Comparison of ENCODE assay signal across 16 mouse cellular contexts in genomic region chr1:116281144-116281543, GRCm38 (mm10).
"Had no signal": no experiment of that assay in that cellular context is flagged by ENCODE, and none has a peak within 500 bp of the region (broad histone marks: within the 10 kb centered on the region; RNA-seq: fewer than 3 reads in every experiment).

No protein-coding gene starts in this region.

- H3K9ac ChIP-seq: neural tube, embryonic 13.5 days; neural tube, embryonic 15.5 days; stomach, embryonic 15.5 days had no signal

- H3K9me3 ChIP-seq: neural tube, embryonic 13.5 days; neural tube, embryonic 15.5 days; stomach, embryonic 15.5 days had no signal

- H3K27me3 ChIP-seq: neural tube, embryonic 13.5 days; neural tube, embryonic 15.5 days; stomach, embryonic 15.5 days had no signal

- H3K4me3 ChIP-seq: neural tube, embryonic 13.5 days; neural tube, embryonic 15.5 days; stomach, embryonic 15.5 days had no signal

- H3K4me2 ChIP-seq: neural tube, embryonic 13.5 days; neural tube, embryonic 15.5 days; stomach, embryonic 15.5 days had no signal

- DNase-seq: retina, postnatal 1 day; right cerebral cortex, adult 18-20 months; right cerebral cortex, postnatal 14 days; right cerebral cortex, postnatal 25 days; right cerebral cortex, postnatal 4 days; spleen, adult 18-20 months; thymus, adult 18-20 months; thymus, adult 2 months; thymus, postnatal 14 days; thymus, postnatal 25 days; thymus, postnatal 36 days; thymus, postnatal 4 days had no signal

- H3K4me1 ChIP-seq: neural tube, embryonic 13.5 days; neural tube, embryonic 15.5 days; stomach, embryonic 15.5 days had no signal

- H3K27ac ChIP-seq: neural tube, embryonic 13.5 days; neural tube, embryonic 15.5 days; stomach, embryonic 15.5 days; stomach, postnatal 0 days had no signal

- H3K36me3 ChIP-seq: neural tube, embryonic 13.5 days; neural tube, embryonic 15.5 days; stomach, embryonic 15.5 days had no signal
